Mouse (Mus musculus) skeletal muscle tissue, adult 2 months (tissue): ENCODE measurements around the gene Entpd4b.
"Not testable (repeated sequence)": the region's sequence is repeated elsewhere in the genome, so short reads cannot be mapped to it uniquely, and the experiment has no call there.

Experiments used
- DNase-seq: peaks from one replicate; pipeline ENCODE4 v3.0.0-alpha.2; 2012; ENCODE audit warnings: low read depth, low spot score

Entpd4b gene

GRCm38 (mm10) chr14:69555110-69555831 lies at the start of gene Entpd4b:
Entpd4b (plus strand) TSS chr14:69555424.
- not testable (repeated sequence) for DNase-seq

GRCm38 (mm10) chr14:69507000-69507399 lies 48.2 kb upstream of the Entpd4b start:
- DNase-seq = not testable (repeated sequence)

GRCm38 (mm10) chr14:69512449-69512848 lies 42.8 kb upstream of the Entpd4b start, which contains the start of gene Gm27179:
Gm27179 (minus strand) TSS chr14:69512549.
- DNase-seq = not testable (repeated sequence)

- not testable (repeated sequence) for DNase-seq
Measured at GRCm38 (mm10) chr14:69520810-69521209, 34.4 kb upstream of the Entpd4b start.

- DNase-seq = not testable (repeated sequence)
Measured at GRCm38 (mm10) chr14:69523001-69523400, 32.2 kb upstream of the Entpd4b start.

- DNase-seq = not testable (repeated sequence)
Measured at GRCm38 (mm10) chr14:69526202-69526601, 29.0 kb upstream of the Entpd4b start.

GRCm38 (mm10) chr14:69536539-69536938 lies 18.7 kb upstream of the Entpd4b start:
- DNase-seq = not testable (repeated sequence)

- DNase-seq = not testable (repeated sequence)
Measured at GRCm38 (mm10) chr14:69540113-69540512, 15.1 kb upstream of the Entpd4b start.

- not testable (repeated sequence) for DNase-seq
Measured at GRCm38 (mm10) chr14:69542695-69543094, 12.5 kb upstream of the Entpd4b start.

GRCm38 (mm10) chr14:69544033-69544432 lies 11.2 kb upstream of the Entpd4b start:
- not testable (repeated sequence) for DNase-seq

- not testable (repeated sequence) for DNase-seq
Measured at GRCm38 (mm10) chr14:69545052-69545451, 10.2 kb upstream of the Entpd4b start.

- DNase-seq = not testable (repeated sequence)
Measured at GRCm38 (mm10) chr14:69547310-69547709, 7.9 kb upstream of the Entpd4b start.

GRCm38 (mm10) chr14:69556820-69557219 lies 1.6 kb downstream of the Entpd4b start:
- DNase-seq = not testable (repeated sequence)

- not testable (repeated sequence) for DNase-seq
Measured at GRCm38 (mm10) chr14:69557550-69557949, 2.3 kb downstream of the Entpd4b start.
